Mouse (Mus musculus) cerebellum, adult 18-20 months (tissue): ENCODE results near the gene Arfip1.

Experiments used
- DNase-seq, 2 experiments: peaks; one replicate each; pipeline ENCODE4 v3.0.0; 2021

The Arfip1 gene

DNA sequence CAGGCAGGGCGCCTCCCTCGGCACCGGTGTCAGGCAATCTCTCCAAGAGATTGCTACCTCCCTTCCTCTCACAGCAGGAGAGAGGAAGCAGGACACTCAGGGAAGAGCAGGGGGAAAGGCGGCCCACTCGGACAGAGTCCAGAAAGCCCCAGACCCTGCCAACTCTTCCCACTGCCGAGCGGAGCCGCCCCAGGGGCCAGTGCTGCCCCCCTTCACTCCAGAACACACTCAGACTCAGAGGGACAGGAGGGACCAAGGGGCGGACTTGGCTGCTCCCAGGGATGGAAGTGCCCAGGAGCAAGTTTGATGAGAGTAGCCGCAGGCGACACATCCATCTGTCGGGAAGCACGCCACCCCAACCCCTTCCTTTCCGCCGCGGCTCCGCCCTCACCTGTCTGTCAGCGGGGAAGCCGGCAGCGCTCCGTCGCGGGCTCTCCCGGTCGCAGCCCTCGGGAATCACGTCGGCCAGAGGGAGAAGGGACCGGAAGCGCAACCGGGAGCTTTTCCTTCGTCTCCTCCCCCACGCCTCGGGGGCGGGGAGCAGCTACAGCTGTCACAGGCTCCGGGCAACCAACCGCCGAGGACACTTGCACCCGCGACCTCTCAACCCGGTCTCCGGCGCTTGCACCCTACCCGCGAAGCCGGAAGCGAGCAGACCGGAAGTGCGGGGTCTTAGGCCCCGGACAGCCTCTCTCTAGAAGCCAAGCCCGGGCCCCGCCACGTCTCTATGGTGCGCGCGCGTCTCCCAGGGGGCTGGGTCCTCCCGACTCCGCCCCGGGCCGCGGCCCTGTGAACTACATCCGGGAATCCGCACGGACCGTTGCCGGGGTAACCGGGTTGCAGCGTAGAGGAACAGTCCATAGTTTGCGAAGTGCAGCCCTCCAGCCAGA, at the start of gene Arfip1:
Gene Arfip1, minus strand, starts transcription at position 603 of the 890 bp plus-strand sequence.
- DNase-seq: peak; percentile 95

DNA sequence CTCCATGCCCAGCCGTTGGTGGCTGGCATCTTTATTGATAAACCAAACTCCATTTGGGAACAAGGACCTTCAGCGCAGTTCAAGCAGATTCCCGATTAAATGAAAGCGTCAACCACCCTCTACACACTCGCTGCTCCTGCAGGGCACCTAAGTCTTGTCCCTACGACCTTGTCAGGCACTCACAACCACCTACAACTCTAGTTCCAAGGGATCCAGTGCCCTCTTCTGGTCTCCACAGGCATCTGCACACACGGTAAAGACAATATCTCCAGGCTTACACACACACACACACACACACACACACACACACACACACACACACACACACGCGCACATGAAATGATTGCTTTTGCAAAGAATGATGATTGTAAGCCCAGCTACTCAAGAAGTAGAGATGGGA, 49.2 kb upstream of the Arfip1 start:
- DNase-seq: no peak

DNA sequence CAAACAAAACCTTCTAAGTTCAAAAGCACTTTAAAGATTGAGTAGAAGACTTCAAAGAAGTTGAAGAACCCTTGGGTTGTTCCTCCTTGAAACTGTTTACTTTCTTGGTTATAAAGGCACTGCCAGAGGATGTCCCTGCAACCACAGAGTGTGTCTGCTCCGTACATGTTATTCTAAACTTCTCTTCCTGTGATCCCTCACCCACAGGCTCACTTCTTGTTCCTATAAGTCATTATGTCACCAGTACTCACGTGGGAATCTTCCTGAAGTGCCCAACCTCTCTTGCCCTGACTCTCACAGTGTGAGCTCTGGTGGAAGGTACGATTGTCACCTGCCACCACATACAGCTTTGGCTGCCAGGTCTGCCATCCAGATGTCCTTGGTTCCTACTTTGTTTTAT, 39.6 kb upstream of the Arfip1 start:
- DNase-seq: no peak

DNA sequence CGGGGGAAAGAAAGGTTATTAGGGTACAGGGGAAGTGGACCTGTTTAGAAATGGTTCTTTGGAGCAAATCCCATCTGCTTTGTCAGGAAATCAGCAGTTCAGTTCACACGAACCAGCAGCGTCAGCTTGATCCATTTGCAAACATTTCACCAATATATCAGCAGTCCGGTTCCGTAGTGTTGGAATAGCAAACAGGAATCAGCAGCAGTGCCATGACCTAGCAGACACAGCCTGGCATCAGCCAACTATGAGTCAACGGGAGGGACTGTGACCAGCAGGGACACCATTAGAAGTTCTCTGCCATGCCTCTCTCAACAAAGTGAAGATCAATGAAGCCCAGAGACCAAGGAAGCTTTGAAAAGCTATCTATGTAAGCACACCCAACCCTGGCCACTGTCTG, 37.3 kb upstream of the Arfip1 start:
- no peak for DNase-seq

DNA sequence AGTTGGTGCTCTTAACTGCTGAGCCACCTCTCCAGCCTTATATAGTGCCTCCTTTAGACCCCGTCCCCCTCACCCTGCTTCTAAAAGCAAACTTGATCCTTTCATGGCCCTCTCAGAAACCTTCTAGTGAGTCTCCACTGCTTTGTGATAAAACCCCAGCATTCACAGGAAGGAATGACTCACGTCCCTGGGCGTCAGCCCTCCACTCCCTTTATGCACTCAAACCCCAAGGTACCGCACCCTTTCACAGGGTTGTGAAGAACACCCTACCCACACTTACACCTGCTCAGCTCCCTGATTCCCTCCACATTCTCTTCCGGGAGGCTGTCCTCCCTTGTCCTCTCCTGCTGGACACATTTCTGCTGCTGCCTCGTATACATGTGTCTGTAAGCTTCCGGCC, 36.6 kb upstream of the Arfip1 start:
- no peak for DNase-seq

DNA sequence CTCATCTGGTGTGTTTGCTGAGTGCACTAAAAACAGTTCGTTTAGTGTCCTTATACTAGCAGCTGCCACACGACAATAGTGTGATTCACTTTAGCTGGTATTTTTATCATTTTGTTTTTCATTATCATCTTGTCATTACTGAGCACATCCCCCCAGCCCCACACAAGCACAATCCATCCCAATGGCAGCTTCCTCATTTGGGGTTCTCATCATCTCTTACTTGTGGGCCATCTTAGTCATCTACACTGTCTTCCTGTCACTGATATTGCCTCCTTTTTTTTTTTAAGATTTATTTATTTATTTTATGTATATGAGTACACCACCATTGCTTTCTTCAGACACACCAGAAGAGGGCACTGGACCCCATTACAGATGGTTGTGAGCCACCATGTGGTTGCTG, 36.2 kb upstream of the Arfip1 start:
- DNase-seq: no peak

DNA sequence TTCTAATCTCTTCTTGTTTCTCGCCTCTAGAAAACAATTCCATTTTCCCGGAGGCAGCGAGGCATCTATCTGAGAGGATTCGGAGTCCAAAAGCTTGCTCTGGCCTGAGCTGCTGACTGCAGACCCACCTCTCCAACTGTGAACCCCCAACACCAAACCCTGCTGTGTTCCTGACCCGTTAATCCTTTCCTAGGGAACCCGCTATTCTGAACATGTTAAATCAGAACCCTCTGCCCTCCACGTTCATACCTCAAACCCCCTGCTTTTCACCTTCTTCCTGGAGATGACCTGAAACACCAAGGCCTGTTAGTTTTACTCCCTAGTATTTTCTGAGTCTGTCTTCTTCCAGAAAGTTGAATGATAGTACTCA, 33.4 kb upstream of the Arfip1 start:
- no peak for DNase-seq

DNA sequence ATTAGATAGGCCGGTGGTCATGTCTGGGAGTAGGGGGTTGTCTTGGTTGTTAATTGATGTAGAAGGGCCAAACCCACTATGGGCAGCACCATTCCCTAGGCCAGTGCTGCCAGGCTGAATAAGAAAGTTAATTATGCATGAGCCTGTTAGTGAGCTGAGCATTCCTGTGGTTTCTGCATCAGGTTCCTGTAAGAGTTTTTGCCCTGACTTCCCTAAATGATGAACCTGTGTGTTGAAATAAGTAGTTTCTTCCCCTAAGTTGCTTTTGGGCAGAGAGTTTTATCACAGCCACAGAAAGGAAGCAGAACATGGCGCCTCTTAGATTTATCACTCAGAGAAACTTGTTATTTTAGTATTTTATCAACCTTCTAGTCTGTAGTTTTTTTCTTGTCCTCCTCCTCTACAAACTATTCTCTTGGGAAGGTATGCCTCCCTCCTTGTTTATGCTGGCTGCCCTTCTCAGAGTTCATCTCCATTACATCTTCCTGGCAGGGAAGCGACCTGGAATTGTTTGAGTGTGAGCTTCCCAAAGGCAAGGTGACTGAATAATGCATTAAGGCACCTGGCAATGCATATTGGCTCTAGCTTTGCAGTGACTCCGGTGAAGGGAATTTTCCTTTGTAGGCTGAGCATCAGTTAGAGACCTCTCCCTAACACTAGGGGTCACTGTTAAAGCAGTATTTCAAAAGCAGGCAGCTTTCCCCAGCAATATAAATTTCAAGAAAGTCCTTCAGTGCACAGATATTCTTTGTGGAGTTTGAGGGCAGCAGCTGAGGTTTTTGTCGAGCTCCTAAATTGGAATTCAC, 32.8 kb upstream of the Arfip1 start:
- peak; percentile 15 to 25 for DNase-seq

DNA sequence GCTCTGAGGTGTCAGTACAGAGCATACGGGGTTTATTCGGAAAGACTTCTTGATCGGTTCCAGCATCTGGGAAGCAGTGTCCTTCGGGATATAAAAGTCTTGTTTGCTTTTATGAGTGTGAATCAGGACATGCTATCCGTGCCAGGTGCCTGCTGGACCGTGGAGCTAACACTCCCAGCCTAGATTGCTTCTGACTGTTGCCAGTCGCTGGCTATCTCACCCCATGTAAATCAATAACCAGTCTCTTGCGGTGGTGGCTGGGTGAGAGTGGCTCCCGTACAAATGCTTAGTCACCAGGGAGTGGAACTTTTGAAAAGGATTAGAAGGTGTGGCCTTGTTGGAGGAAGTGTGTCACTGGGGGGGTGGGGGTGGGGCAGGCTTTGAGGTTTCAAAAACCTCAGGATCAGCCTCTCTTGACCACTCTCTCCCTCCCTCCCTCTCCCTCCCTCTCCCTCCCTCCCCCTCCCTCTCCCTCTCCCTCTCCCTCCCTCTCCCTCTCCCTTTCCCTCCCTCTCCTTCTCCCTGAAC, 27.8 kb upstream of the Arfip1 start:
- DNase-seq: no peak

DNA sequence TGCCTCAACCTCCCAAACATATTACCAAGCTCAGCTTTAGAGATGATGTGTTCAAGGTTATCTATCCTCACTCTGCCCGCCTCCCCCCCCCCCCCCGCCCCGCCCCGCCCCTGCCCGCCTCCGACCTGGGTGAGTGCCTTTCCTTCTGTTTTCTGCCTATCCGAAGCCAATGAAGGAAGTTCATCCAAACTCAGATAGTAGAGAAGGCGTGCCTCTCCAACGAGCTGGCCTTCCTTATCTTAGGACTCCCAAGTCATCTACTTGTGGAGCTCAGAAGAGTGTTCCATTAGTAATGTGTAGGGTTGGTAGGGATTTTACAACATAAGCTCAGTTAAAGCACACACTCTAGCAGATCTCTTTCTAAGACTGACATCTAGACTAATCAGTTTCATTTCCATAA, 20.8 kb upstream of the Arfip1 start:
- DNase-seq: no peak

DNA sequence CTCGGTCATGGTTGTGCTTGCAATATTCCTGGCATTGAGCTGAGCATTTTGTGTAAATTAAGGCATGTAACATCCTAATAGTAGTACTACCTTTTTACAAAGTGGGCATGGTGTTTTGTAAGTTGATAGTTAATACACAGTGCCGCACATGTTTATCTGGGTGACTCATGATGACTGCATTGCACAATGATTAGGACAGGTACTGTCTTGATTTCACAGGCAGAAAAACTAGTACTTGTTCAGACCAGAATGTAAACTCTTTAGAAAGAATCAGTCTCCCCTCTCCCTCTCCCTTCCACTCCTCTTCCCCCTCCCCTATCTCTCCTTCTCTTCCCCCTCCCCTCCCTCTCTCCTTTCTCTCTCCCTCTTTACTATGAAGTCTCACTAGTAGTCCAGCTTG, 20.3 kb upstream of the Arfip1 start:
- DNase-seq: no peak

DNA sequence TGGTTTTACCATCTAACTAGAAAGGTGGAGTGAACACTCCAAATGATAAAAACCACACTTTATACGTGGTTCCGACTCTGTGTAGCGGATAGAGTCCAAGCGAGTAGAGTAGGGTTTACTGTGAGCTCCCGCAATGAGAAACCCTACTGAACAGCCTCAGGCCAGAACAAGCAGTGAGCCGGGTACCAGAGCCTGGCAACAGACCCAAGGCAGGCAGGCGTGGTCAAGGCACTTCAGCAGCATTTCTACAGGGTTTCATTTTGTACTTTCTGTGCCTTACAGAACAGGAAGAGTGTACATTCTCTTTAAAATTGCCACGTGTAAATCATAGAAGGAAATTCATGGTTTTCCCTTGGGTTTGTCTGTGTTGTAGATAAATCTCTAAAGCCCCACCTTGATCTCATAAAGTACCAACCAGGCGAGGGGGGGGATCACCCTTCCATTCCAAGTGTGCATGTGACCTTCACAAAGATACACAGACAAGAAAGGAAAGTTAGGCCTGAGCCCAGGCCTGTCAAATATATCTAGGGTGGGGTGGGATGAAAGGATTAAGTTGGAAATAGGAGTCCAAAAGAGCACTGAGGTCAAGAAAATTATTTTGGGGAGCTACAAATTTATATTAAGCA, 19.6 kb upstream of the Arfip1 start:
- no peak for DNase-seq

DNA sequence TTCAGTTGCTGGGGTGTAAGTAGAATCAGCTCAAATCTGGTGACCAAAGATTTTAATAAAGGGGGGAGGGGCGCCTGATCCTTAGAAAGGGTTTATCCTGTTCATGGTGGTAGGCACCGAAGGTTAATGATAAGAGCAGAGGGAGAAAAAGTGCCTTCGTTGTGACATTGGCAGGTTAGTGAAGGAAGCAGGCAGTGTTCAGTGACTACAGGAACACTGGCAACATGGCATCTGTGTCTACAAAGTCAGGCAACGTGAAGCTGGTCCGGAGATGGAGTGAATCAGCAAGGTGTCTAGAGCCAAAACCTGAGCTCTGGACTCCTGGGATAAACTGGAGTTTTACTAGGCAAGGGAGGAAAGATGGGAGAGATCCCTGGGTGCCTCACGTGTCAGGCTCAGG, 16.3 kb upstream of the Arfip1 start:
- no peak for DNase-seq

DNA sequence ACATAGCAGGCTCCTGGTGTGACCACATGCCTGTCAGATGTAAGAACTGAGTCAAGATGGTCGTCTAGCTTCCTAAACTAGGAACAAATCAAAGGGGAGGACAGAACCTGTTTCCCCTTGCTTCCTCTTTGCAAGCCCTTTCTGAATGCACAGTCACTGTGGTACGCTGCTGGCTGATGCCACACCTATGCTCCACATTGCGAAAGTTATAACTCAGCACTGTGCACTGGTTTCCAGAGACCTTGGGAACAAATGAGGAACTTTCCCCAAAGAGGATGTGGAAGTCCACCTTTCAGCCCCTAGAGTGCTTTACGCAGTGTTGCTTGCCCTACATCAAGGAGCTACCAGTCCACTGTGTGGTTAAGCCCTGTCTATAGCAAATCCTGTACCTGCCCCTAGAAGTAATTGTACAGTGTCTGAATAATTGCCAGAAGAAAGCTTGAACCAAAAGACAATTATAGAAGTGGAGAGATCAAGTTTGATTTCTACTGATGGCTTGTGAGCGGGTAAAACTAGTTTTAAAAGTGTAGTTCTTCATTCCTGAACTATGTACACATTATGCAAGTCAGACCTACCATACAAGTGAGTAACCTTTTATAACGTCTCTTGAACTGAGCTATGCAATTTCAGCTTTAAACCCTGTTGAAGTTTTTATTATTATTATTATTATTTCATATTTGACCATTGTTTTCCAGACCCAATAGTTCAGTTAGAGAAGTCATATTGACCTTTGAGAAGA, 15.7 kb upstream of the Arfip1 start:
- no peak for DNase-seq

DNA sequence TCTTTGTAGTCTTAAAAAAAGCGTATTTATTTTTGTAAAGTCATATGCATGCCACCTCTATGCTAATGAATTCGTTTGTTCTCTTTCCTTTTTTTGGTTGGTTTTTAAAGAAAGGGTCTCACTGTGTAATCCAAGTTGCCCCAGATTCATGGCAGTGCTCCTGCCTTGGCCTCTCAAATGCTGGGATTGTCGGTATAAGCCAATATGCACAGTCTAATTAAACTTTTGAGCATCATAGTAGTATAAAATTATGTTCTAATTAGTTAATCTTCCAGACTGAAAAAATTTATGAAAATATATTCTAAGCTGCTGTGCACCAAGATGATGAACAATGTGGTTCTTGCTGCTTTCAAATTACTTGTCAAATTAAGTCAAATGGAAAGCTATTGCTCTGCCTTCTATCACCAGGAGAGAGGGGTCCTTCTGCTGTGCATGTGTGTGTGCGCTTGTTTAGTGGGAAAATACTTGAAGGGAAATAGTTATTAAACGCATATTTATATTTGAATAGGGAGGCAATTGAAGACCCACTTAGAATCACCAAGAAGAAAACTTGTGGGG, 13.3 kb upstream of the Arfip1 start:
- DNase-seq: no peak

DNA sequence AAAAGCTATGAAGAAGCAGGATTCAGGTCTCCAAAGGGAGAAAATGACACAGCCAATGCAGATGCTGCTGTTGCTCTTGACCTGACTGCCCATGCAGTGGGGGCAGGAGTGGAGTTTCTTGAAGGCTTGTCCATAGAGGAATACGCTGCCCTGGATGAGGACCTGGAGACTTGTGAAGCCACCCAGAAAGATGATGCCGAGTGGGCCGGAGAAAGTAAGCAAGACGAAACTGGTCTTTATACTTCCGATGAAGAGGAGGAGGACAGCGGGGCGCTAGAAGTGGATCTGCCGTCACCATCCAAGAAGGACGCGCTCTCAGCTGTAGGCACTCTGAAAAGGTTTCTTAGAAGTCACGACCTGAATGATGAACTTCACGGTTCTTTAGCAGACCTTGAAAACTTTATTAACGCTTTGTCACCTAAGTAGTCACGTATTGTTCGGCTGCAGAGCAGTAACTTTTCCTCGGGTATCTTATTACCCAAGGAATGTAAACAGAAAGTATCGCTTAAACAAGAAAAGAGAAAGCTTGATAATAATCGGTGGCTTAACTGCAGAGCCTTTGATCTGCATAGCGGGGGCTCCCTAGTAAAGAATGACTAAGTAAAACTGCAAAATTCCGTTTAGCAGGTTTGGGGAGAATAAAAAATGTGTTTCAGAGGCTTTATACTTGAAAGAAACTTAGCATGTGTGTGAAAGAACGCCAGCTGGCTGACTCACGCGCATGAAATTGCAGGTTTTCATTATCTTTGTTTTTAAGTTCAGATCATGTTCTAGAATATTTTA, 12.7 kb upstream of the Arfip1 start:
- no peak for DNase-seq

DNA sequence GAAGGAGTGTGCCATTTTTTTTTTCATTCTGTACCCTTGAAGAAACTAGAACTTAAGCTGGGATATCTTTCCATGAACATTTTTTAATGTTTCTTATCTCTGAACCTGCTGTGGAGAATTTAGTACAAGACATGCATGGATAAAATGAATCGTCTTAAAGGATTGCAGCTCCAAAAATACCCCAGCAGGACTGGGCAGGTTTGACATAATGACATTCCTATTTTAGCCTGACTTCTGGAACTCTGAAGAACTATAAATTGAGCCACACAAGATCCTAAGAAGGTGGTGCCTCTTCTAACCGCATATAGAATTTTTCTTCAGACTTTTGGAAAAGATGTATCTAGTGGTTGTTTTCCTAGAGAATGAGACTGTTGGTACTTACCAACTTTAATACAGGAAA, 10.8 kb upstream of the Arfip1 start, which contains the start of gene Tigd4:
Gene Tigd4, plus strand, starts transcription at position 301 of the 400 bp plus-strand sequence.
- DNase-seq: no peak

DNA sequence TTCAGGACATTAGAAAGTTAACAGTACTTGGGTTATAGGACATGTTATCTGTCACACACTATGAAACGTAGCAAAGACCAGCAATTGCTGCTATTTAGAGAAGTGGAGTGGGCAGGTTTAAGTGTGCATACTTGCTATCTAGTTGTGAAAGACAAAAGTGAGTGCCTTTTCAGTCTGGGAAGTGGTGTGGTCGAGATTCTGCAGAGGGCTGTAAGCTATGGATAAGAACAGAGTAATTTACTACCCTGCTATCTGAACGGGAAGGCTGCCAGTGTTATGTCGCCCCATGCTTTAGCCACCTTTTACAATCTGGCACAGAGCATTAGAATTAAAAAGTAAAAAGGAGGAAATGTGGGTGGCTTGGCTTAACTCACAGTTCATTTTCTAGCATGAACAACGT, 4.3 kb upstream of the Arfip1 start:
- DNase-seq: no peak

DNA sequence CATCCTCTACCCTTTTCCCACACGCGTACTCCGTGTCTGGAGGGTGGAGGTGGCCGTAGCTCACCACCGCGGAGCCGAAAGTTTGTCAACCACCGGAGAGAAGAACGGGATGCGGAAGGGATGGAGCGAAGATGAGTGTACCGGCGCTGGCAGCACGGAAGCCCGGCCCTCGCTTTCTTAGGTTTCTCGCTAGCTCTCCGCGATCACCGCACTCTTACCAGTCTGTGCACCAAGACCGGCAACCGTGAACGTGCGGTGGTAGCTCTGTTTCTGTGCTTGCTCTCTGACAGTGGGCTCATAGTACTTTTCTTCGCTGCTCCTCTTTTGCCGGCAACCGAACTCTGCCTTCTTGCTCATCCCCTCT, 470 bp upstream of the Arfip1 start:
- no peak for DNase-seq

DNA sequence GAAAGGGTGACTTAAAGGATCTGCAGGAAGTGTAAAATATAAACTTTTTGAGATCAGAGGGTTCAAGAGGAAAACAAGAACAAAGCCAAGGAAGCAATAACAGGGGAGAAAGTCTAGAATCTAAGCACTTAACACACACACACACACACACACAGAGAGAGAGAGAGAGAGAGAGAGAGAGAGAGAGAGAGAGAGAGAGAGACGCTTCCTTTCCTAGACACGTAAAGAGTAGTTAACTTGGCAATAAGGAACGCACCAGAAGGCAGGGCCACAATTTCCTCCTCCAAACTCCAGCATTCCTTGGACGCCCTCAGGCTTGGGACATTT, 766 bp downstream of the Arfip1 start:
- DNase-seq: no peak

DNA sequence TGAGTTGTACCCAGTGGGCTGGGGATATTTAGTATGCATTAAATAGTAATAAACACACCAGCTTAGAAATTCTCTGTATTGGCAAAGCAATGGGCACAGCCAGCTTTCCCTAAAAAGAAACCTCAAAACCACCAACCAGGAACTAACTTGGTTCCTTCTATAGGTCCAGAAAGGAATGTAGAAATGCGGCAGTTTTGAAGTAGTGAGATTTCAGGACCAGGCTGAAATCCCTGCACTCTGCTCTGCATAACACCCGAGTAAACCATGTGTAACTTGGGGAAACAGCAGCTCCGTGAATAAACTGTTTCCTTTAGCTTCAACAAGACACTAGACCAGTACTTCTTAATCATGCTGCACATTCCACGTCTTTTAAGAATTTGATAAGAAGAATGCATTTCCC, 1.7 kb downstream of the Arfip1 start:
- no peak for DNase-seq

DNA sequence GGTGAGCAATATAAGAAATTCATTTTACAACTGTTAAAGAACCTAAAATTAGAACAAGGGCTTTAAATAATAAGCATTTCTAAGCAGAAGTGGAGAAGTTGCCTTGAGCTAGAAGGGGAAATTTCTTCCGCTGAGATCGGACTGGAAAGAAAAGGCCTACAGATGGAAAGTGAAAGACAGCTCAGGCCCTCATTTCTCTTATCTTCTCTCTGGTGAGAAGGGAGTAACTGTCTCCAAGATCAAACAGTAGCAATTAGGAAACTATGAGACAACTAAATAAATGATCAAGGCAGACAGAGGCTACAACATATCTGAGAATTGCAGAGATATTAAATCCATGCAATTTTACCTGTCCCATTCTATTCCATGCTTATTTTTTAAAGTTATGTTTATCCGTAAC, 11.9 kb downstream of the Arfip1 start:
- no peak for DNase-seq
